11 mouse cellular contexts compared by ENCODE assay signal in the genomic region with DNA sequence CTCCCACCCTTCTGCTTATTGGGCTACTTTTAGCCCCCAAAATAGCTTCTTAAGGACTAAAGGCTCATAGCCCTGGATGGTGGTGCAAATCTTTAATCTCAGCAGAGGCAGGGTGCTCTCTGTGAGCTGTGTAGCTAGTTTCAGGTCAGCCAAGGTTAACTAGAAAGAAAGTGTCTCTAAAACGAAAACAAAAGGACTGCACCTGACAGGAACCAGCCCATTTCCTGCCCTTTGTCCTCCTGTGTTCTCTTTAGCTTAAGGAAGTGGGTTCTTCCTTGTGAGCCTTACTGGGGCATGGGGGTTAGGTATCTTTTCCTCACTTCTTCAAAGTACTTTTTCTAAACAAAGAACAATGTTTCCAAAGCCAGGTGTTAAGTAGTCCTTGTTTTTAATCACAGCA. TPM values are rescaled to one million over a fixed set of nuclear protein-coding genes. Genes with fewer than 3 reads are reported as not detected.
DNase-seq lines count a peak whose midpoint lies in the region; ATAC-seq lines count a peak whose summit lies in the region.
"Had no signal": no experiment of that assay in that cellular context is flagged by ENCODE, and none has a peak within 500 bp of the region (broad histone marks: within the 10 kb centered on the region; RNA-seq: fewer than 3 reads in every experiment).

No protein-coding gene starts in this region.

- WGBS in liver, embryonic 15.5 days (ENCODE audit: insufficient replicate concordance) = 12% methylated on average over 1 of the region's 1 CpGs
- 26% methylated on average over 1 of the region's 1 CpGs for WGBS in liver, embryonic 11.5 days

- no peaks in the 10 kb centered on the region for H3K27me3 ChIP-seq in liver, embryonic 15.5 days
- H3K27me3 ChIP-seq in liver, embryonic 11.5 days (replicated peaks; ENCODE audit: control insufficient read depth, insufficient read depth, low read length) = no peaks in the 10 kb centered on the region
- 0 out of 2 replicates have a peak, but pooled peaks cover 2% of the 10 kb centered on the region for H3K27me3 ChIP-seq in splenic B cell, adult 2 months (ENCODE audit: control insufficient read depth, insufficient read depth, low read length, poor library complexity, severe bottlenecking)

- 0 out of 2 replicates have a peak, but pooled peaks cover 4% of the 10 kb centered on the region for H3K4me1 ChIP-seq in liver, embryonic 15.5 days (replicated peaks)
- no peaks in the 10 kb centered on the region for H3K4me1 ChIP-seq in liver, embryonic 11.5 days (replicated peaks; ENCODE audit: control insufficient read depth, insufficient read depth, low read length)

- H3K4me3 ChIP-seq in liver, embryonic 15.5 days (replicated peaks) = no peak overlapping the region
- no peak overlapping the region for H3K4me3 ChIP-seq in liver, embryonic 11.5 days (ENCODE audit: low read depth, low read length)

- H3K36me3 ChIP-seq in liver, embryonic 15.5 days (replicated peaks) = no peaks in the 10 kb centered on the region
- no peaks in the 10 kb centered on the region for H3K36me3 ChIP-seq in liver, embryonic 11.5 days (ENCODE audit: control insufficient read depth, insufficient read depth, low read length)
- no peaks in the 10 kb centered on the region for H3K36me3 ChIP-seq in splenic B cell, adult 2 months (ENCODE audit: control insufficient read depth, insufficient read depth, low read length, poor library complexity, severe bottlenecking)

- no peaks in the 10 kb centered on the region for H3K9me3 ChIP-seq in liver, embryonic 15.5 days (replicated peaks)
- no peaks in the 10 kb centered on the region for H3K9me3 ChIP-seq in liver, embryonic 11.5 days (ENCODE audit: control insufficient read depth, low read length)

- no peak for ATAC-seq in liver, embryonic 15.5 days (ENCODE audit: insufficient read depth)
- no peak for ATAC-seq in liver, embryonic 11.5 days (replicated peaks; ENCODE audit: low FRiP score)
- ATAC-seq in common myeloid progenitor, adult 5-6 weeks (replicated peaks; ENCODE audit: low read depth, poor library complexity, severe bottlenecking) = peak; percentile 47
- ATAC-seq: forebrain, postnatal 0 days had no signal

- no peak overlapping the region for H3K9ac ChIP-seq in liver, embryonic 15.5 days
- H3K9ac ChIP-seq in liver, embryonic 11.5 days (ENCODE audit: low read depth, low read length) = no peak overlapping the region
- H3K9ac ChIP-seq: forebrain, postnatal 0 days; hindbrain, embryonic 14.5 days had no signal

- no peak for DNase-seq in liver, embryonic 11.5 days (ENCODE audit: low spot score)
- DNase-seq in ES-CJ7 (ENCODE audit: low read depth, low spot score) (peak; percentile 98), adipocyte (ENCODE audit: low spot score) (no peak)
- DNase-seq in splenic B cell, adult 2 months (ENCODE audit: low read depth, low spot score) = peak; percentile 70
- DNase-seq in urinary bladder, postnatal 4 days (ENCODE audit: low spot score in 2 of 2) = no peak
- DNase-seq: adrenal gland, postnatal 10 days; forebrain, postnatal 0 days had no signal

- H3K4me2 ChIP-seq in liver, embryonic 15.5 days = no peak overlapping the region
- no peak overlapping the region for H3K4me2 ChIP-seq in liver, embryonic 11.5 days
- H3K4me2 ChIP-seq: hindbrain, embryonic 14.5 days; midbrain, embryonic 11.5 days had no signal

- peak overlapping the region; percentile 10; the same call in 1 of the 2 replicates for H3K27ac ChIP-seq in liver, embryonic 15.5 days (replicated peaks)
- H3K27ac ChIP-seq in liver, embryonic 11.5 days (ENCODE audit: low read depth, low read length) = no peak overlapping the region
- H3K27ac ChIP-seq: hindbrain, embryonic 14.5 days had no signal

RNA-seq across cellular contexts. Expression of gene Pdk1, which starts 6.5 kb away (rescaled TPM):
- polyA plus RNA-seq in liver, embryonic 15.5 days (2015; fragmentation: Nextera tagmentation; extraction: Ambion mirVana) = 38.6 and 40.3 TPM in 2 replicates
- polyA plus RNA-seq in liver, embryonic 11.5 days (2014; fragmentation: Nextera tagmentation; extraction: Ambion mirVana) = 133 and 144 TPM in 2 replicates
- total RNA-seq in common myeloid progenitor, adult 5-6 weeks (2017) = 47.9 and 72.0 TPM in 2 replicates

Comparison
In these comparisons a context has a peak if more than half of its experiments do, and no peak if none do; other contexts are left out.
1. DNase-seq: peak in ES-CJ7 (single experiment) and splenic B cell, adult 2 months (single experiment); none in liver, embryonic 11.5 days (single experiment), adipocyte (single experiment) and urinary bladder, postnatal 4 days (0 of 2).